Mouse (Mus musculus): Measurements from ENCODE around the gene Vps8.

DNA sequence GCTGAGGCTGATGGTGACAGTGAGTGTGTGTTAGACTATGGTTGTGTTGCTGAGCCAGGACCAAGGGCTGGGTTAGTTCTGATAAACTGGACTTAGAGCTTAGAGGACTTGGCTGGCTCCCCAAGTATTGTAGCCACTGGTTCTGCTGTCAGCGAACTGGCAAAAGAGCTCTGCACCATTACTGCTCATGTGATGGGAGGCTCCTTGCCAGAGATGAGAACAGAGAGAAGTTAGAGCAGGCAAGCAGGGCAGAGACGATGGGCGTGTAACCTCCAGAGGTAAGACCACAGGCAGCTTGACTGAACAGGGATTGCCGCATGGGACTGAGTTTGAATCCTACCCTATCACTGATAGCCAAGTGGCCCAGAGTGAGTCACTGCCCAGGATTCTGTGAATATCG lies 220.0 kb downstream of the Vps8 start:
- no peak for TF ChIP-seq CTCF (IDR thresholded peaks at IDR 0.05; ENCODE audit: extremely low read depth, insufficient read depth, insufficient read length, insufficient replicate concordance)
- TF ChIP-seq POLR2A (IDR thresholded peaks at IDR 0.05; ENCODE audit: low read depth, low read length), result no peak

Measured in spleen, adult 2 months (tissue).